Mouse (Mus musculus) ES-Bruce4 (cell line): ENCODE measurements around the gene 4932438H23Rik.

Experiments
- CTCF ChIP-seq: IDR thresholded peaks from one replicate; pipeline ENCODE4 v1.8.1; 2011; ENCODE audit warnings: low read depth, low read length
- EP300 ChIP-seq: IDR thresholded peaks from 2 replicates; pipeline ENCODE4 v1.6.1; 2011; ENCODE audit warnings: low read depth, low read length; ENCODE audit not compliant: insufficient read depth
- POLR2A ChIP-seq: IDR thresholded peaks from one replicate; pipeline ENCODE4 v1.8.1; 2011; ENCODE audit warnings: low read length; ENCODE audit not compliant: insufficient read depth

DNA sequence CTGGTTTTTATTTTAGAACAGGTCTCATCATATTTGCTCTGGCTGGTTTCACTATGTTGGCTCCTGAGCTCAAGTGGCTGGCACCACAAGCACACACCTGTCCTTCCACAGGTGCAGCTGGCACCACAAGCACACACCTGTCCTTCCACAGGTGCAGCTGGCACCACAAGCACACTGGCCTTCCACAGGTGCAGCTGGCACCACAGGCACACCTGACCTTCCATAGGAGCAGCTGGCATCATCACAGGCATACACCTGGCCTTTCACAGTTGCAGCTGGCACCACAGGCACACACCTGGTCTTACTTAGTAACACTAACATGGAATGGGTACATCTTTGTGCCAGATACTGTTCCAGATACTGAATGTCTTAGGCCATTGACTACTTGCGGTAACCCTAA lies 27.8 kb downstream of the 4932438H23Rik start:
- TF ChIP-seq CTCF, result no peak
- TF ChIP-seq POLR2A, result no peak
- TF ChIP-seq EP300, result no peak
